Mouse (Mus musculus) hindbrain, embryonic 13.5 days (tissue): ENCODE results near the gene Olfr1313. TPM values are rescaled to one million over a fixed set of nuclear protein-coding genes. Genes with fewer than 3 reads are reported as not detected.
"Not testable (repeated sequence)": the region's sequence is repeated elsewhere in the genome, so short reads cannot be mapped to it uniquely, and the experiment has no call there.

Source experiments
- ATAC-seq: fragments of 200-750 bp; cut with Nextera tagmentation; 2 replicates; pipeline ENCODE4 v1.8.0; 2017; ENCODE audit warnings: moderate TSS enrichment; ENCODE audit not compliant: low FRiP score
- H3K27ac ChIP-seq: fragments of 300-500 bp; sonication (generic); 2 replicates; pipeline ENCODE4 v1.5.1; 2015; ENCODE audit warnings: inconsistent platforms, mild to moderate bottlenecking, moderate library complexity
- H3K27me3 ChIP-seq: fragments of 300-500 bp; sonication (generic); 2 replicates; pipeline ENCODE4 v1.6.1; 2015; ENCODE audit warnings: mild to moderate bottlenecking, inconsistent platforms
- H3K36me3 ChIP-seq: fragments of 300-500 bp; sonication (generic); 2 replicates; pipeline ENCODE4 v1.6.1; 2015; ENCODE audit warnings: mild to moderate bottlenecking, inconsistent platforms
- H3K4me1 ChIP-seq: fragments of 300-500 bp; sonication (generic); replicated peaks from 2 replicates; pipeline ENCODE4 v1.6.1; 2015; ENCODE audit warnings: inconsistent platforms
- H3K4me2 ChIP-seq: fragments of 300-500 bp; sonication (generic); 2 replicates; pipeline ENCODE4 v1.6.1; 2015; ENCODE audit warnings: inconsistent platforms, mild to moderate bottlenecking, moderate library complexity
- H3K4me3 ChIP-seq: fragments of 300-500 bp; sonication (generic); 2 replicates; pipeline ENCODE4 v1.5.1; 2015; ENCODE audit warnings: mild to moderate bottlenecking, inconsistent platforms
- H3K9ac ChIP-seq: fragments of 300-500 bp; sonication (generic); 2 replicates; pipeline ENCODE4 v1.6.1; 2015; ENCODE audit warnings: mild to moderate bottlenecking, inconsistent platforms
- H3K9me3 ChIP-seq: fragments of 300-500 bp; sonication (generic); 2 replicates; pipeline ENCODE4 v1.6.1; 2016; ENCODE audit warnings: inconsistent platforms
- WGBS: fragments of 180-500 bp; shearing (Covaris S2); methylation state at CpG from one replicate; pipeline ENCODE4 v1.1.7; 2015; 5-methylcytosine and 5-hydroxymethylcytosine counted together
- polyA plus RNA-seq: library from polyadenylated mRNA; unstranded; fragments of >200 nt; fragmentation: Nextera tagmentation; extraction: Ambion mirVana; gene quantifications from 2 replicates; pipeline ENCODE4 v1.2.1, GENCODE M21; 2015

Olfr1313 gene
- not detected in 2 replicates for polyA plus RNA-seq

DNA sequence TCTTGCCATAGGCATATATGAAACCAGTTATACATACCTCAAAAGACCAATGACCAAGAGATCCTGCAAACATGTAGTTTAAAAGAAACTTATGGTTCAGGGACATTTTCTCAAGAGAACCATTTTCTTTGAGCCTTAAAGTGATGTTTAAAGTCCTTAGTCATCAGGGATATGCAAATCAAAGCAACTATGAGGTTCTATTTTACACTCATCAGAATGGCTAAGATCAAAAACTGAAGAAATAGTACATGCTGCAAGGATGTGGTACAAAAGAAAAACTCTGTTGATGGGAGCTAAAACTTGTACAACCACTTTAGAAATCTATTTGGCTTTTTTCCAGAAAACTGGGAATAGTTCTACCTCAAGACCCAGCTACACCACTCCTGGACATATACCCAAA, at the start of gene Olfr1313:
TSS of gene Olfr1313 (minus strand) at position 101 of the 400 bp plus-strand sequence.
- Histone ChIP-seq H3K4me2 (no peak within 1 kb of the TSS), H3K4me3 (no peak within 1 kb of the TSS), H3K36me3 (no peaks in the 10 kb centered on the region), H3K9me3 (0 out of 2 replicates have a peak, but pooled peaks cover 5% of the 10 kb centered on the region), H3K27ac (no peak within 1 kb of the TSS), H3K27me3 (no peaks in the 10 kb centered on the region), H3K9ac (no peak within 1 kb of the TSS), H3K4me1 (no peaks in the 10 kb centered on the region)
- no peak for ATAC-seq

DNA sequence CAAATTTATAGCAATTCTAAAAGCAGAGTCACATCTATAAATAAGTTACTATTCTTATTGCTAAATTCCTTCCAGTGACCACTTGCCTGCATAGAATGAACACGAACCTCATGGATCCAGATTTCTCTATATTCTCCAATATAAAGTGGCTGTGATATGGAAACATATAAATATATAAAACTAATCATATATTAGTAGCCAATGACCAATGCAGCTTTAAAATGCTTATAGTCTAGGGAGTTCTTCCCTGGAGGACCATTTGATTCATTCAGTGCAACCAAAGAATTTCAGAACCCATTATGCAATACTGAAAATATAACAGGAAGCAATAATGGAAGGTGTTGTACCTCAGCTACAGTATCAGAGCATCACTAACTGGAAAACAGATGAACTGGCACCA, 37.7 kb upstream of the Olfr1313 start, which contains the start of gene Olfr1315-ps1:
TSS of gene Olfr1315-ps1 (minus strand) at position 101 of the 400 bp plus-strand sequence.
- no peaks in the 10 kb centered on the region for H3K27me3 ChIP-seq
- H3K36me3 ChIP-seq: no peaks in the 10 kb centered on the region
- no peaks in the 10 kb centered on the region for H3K4me1 ChIP-seq
- H3K9ac ChIP-seq: no peak within 1 kb of the TSS
- H3K27ac ChIP-seq: no peak within 1 kb of the TSS
- ATAC-seq: no peak
- WGBS: 81% methylated on average over 1 of the region's 1 CpGs
- H3K4me3 ChIP-seq: no peak within 1 kb of the TSS
- H3K4me2 ChIP-seq: no peak within 1 kb of the TSS
- no peaks in the 10 kb centered on the region for H3K9me3 ChIP-seq

DNA sequence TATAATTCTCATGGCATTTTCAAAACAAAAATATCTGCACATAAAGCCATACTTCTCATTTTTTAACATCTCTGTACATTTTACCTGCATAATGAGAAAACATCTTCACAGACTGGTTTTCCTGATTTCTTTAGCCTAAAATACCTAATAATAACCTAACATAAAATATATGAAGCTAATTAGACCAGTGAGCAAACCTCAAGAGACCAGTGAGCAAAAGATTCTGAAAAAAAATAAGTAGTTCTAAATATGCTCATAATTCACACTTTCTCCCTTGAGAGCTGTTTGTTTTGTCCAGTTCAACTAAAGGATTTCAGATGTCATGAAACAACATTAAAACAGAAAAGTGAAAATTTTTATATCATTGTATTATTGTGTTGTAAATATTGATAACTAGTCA, 19.0 kb upstream of the Olfr1313 start, which contains the start of gene Olfr1314:
TSS of gene Olfr1314 (minus strand) at position 101 of the 400 bp plus-strand sequence.
- Histone ChIP-seq H3K27ac (no peak within 1 kb of the TSS), H3K4me1 (no peaks in the 10 kb centered on the region), H3K9me3 (no peaks in the 10 kb centered on the region), H3K4me3 (no peak within 1 kb of the TSS), H3K36me3 (no peaks in the 10 kb centered on the region), H3K4me2 (no peak within 1 kb of the TSS), H3K9ac (no peak within 1 kb of the TSS), H3K27me3 (no peaks in the 10 kb centered on the region)
- ATAC-seq: no peak

DNA sequence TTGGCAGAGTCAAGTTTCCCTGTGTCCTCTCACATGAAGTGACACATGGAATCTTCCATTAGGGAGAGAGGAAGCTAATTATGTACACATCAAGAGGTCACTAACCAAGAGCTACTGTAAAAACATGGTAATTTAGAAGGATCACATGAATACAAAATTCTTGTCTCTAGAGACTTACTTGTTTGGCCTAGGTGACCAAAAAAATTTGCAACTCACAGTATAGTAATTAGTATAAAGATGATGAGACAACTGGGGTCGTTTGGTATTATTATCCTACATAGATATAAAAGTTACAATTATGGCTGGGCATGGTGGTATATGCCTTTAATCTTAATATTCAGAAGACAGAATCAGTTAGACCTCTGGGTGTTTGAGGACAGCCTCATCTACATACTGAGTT, 27.5 kb downstream of the Olfr1313 start, which contains the start of gene Olfr1312:
TSS of gene Olfr1312 (minus strand) at position 101 of the 400 bp plus-strand sequence.
- Histone ChIP-seq H3K27ac (no peak within 1 kb of the TSS), H3K9ac (no peak within 1 kb of the TSS), H3K4me2 (no peak within 1 kb of the TSS), H3K36me3 (no peaks in the 10 kb centered on the region), H3K9me3 (no peaks in the 10 kb centered on the region), H3K4me1 (no peaks in the 10 kb centered on the region), H3K4me3 (no peak within 1 kb of the TSS), H3K27me3 (no peaks in the 10 kb centered on the region)
- ATAC-seq: no peak
- WGBS: 57% methylated on average over 1 of the region's 1 CpGs

DNA sequence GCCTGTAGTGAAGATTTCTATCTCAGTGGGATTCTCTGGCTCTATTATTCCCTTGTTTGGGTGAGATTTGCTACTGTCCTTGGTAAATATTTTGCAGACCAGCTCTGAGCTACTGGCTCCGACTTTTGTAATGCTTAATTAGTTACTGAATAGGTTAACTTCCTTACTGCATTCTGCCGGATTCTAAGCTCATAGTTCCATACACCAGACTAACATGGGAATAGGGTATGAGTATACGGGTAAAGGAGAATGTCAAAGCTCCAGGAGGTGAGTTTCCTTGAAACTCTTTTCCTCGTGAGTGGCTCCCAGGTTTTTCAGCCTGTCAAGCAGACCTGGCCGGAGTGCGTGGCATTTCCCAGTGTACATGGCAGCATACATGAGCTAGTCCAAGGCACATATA, 50.7 kb downstream of the Olfr1313 start:
- H3K27me3 ChIP-seq, H3K4me2 ChIP-seq, H3K9me3 ChIP-seq, H3K36me3 ChIP-seq, ATAC-seq, H3K4me3 ChIP-seq, H3K4me1 ChIP-seq, H3K9ac ChIP-seq, H3K27ac ChIP-seq: not testable (repeated sequence)
- WGBS: 48% methylated on average over 6 of the region's 6 CpGs

DNA sequence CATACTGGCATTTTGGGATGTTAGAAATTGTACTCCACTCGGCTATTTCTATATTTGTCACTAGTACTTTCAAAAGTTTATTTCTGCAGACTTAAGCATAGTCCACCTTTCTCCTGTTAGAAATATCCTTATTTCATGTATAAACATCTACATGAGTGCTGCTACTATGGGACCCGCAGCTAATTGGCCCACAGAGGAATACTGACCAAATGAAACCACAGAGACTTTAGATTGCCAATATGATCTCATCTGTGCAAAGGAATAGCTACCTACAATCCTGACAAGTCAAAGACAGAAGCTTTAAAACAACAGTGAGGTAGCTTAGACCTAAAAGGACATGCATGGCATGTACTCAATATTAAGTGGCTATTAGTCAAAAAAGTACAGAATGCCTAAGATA, 53.3 kb downstream of the Olfr1313 start, which contains the start of gene Olfr1311:
TSS of gene Olfr1311 (minus strand) at position 101 of the 400 bp plus-strand sequence.
- no peaks in the 10 kb centered on the region for H3K9me3 ChIP-seq
- no peak within 1 kb of the TSS for H3K4me2 ChIP-seq
- WGBS: 94% methylated on average over 2 of the region's 2 CpGs
- no peaks in the 10 kb centered on the region for H3K4me1 ChIP-seq
- no peak within 1 kb of the TSS for H3K9ac ChIP-seq
- ATAC-seq: no peak
- H3K27me3 ChIP-seq: no peaks in the 10 kb centered on the region
- no peak within 1 kb of the TSS for H3K4me3 ChIP-seq
- H3K27ac ChIP-seq: no peak within 1 kb of the TSS
- H3K36me3 ChIP-seq: no peaks in the 10 kb centered on the region

Other genes starting within 250 kb of the Olfr1313 start
- gene Olfr1305, start 200.7 kb downstream of the Olfr1313 start, polyA plus RNA-seq: not detected in 2 replicates
- gene Olfr1306, start 161.6 kb downstream of the Olfr1313 start, polyA plus RNA-seq: not detected in 2 replicates
- not detected in 2 replicates for gene Olfr1307, start 128.4 kb downstream of the Olfr1313 start, polyA plus RNA-seq
- gene Olfr1308, start 112.9 kb downstream of the Olfr1313 start, polyA plus RNA-seq: not detected in 2 replicates
- not detected in 2 replicates for gene Olfr1309, start 87.6 kb downstream of the Olfr1313 start, polyA plus RNA-seq
- not detected in 2 replicates for gene Olfr1310, start 65.1 kb downstream of the Olfr1313 start, polyA plus RNA-seq
- gene Olfr1311, start 53.4 kb downstream of the Olfr1313 start, polyA plus RNA-seq: not detected in 2 replicates
- not detected in 2 replicates for gene Olfr1312, start 27.6 kb downstream of the Olfr1313 start, polyA plus RNA-seq
- gene Olfr1314, start 18.9 kb upstream of the Olfr1313 start, polyA plus RNA-seq: not detected in 2 replicates
- gene Olfr1315-ps1, start 37.6 kb upstream of the Olfr1313 start, polyA plus RNA-seq: not detected in 2 replicates
- gene Olfr1316, start 57.1 kb upstream of the Olfr1313 start, polyA plus RNA-seq: not detected in 2 replicates
- not detected in 2 replicates for gene Olfr1317, start 62.5 kb upstream of the Olfr1313 start, polyA plus RNA-seq
- gene Olfr1318, start 76.4 kb upstream of the Olfr1313 start, polyA plus RNA-seq: not detected in 2 replicates
- gene Lpcat4, start 161.6 kb upstream of the Olfr1313 start, polyA plus RNA-seq: 14.9 and 15.5 TPM in 2 replicates
- gene Nutm1, start 181.4 kb upstream of the Olfr1313 start, polyA plus RNA-seq: 0.05 TPM in 1 of 2 replicates, not detected in the other
- 154 and 160 TPM in 2 replicates for gene Nop10, start 184.1 kb upstream of the Olfr1313 start, polyA plus RNA-seq
- gene Slc12a6, start 188.0 kb upstream of the Olfr1313 start, polyA plus RNA-seq: 16.5 and 17.2 TPM in 2 replicates
- not detected in 2 replicates for gene Gm21985, start 188.5 kb upstream of the Olfr1313 start, polyA plus RNA-seq